Mouse (Mus musculus) inflammation-experienced regulatory T-cells, adult 6 months (primary cell): ENCODE measurements around the gene Ccdc71. TPM values are rescaled to one million over a fixed set of nuclear protein-coding genes. Genes with fewer than 3 reads are reported as not detected.
A peak's percentile ranks its signal among the peaks of the same experiment; 100 is the strongest.

Experiments
- ATAC-seq: one replicate; pipeline ENCODE4 v1.8.0; 2017
- polyA plus RNA-seq, 3 experiments: library from polyadenylated mRNA; unstranded; fragments of 100-300 nt; shearing (Covaris generic); gene quantifications; one replicate each; pipeline ENCODE4 v1.2.1; 2017

Ccdc71 gene
- polyA plus RNA-seq, 3 experiments from 2014 or later = 22.9 to 28.1 (median 27.5) TPM

DNA sequence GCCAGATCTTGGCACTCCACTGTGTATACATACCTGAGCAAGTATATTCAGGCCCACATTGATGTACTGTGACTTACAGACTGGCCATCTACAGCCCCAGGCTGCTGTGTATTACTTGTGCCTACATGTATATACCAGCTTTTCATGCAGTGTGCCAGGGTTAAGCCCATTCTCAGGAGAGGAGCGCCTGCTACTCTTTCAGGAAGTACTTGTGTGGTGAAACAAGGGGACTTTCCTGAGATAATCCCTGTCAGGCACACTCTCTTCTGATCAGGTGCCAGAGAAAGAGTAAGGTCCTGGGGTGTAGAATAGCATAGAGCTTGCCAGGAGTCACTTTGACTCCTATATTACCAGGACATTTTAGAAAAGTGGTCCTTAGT is 398 bp upstream of the Ccdc71 start:
- peak; percentile 54 for ATAC-seq

DNA sequence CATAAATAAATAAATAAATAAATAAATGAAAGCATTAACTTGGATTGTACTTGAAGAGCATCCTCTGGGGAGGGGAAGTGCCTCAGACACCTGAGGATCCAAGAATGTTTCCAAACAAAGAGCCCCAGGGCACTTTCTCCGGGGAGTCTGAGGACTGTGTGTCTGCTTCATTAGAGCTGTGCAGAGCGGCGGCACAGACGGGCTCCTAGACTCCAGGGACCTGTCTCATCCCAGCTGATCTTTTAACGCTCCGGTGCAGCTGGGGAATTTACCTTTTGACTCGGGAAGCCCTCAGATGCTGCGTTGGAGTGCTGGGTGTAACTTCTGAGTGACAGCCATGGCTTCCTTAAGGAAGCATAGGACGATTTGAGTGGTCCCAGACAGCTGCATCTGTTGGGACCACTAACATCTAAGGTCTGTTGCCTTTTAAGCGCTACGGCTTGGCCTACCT is 879 bp downstream of the Ccdc71 start, which contains the start of gene Klhdc8b:
Gene Klhdc8b (minus strand): TSS at position 401 of the 451 bp plus-strand sequence.
- no peak for ATAC-seq

DNA sequence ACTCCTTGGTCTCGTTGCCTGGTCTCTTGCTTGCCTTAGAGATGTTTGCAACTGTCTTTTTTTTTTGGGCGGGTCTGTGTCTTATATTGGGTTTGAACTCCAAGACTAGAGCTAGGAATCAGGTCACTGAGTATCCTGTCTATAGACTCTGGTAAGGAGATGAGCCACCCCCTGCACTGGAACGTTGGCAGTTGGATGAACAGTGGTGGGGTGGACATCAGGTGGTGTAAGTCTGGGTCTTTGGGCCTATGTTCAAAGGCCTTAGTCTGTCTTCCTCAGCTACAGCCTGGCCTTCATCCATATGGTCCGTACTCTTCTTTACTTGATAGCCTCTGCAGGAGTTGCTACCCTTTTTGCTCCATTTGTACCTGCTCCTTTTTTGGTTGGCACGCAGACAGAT is 1.3 kb downstream of the Ccdc71 start:
- ATAC-seq = no peak

DNA sequence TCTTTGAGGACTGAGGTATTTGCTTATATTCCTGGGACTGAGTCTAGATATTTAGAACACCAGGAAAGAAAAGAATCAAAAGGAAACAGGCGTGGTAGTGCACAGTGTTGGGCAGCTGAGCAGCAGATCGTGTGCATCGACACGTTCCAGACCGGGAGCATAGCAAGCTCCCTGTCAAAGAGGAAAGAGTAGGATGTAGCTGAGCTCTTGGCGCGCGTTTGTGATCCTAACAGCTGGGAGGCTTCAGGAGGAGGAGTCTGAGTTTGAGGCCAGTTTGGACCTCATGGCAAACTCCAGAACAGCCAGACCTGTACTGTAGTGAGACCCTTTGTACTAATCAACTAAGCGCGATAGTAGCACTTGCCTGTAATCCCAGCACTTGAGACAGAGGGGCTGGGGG is 1.9 kb downstream of the Ccdc71 start:
- no peak for ATAC-seq

DNA sequence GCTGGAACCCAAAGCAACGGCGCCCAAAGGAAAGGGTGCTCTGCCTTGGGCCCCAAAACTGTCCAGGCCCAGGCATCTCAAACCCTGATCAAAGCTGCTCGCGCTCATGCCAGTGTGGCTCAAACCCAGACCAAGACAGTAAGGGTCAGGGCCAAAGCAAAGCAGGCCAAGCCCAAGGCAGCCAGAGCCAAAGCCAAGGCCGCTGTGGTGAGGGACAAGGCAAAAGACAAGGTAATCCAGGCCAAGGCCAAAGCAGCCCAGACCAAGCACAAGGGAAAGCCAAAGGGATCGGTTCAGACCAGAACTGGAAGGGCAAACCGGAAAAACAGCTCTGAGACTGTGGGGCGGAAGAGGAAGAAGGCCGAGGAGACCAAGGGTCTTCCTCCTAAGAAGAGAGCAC is 3.4 kb downstream of the Ccdc71 start:
- ATAC-seq = no peak

DNA sequence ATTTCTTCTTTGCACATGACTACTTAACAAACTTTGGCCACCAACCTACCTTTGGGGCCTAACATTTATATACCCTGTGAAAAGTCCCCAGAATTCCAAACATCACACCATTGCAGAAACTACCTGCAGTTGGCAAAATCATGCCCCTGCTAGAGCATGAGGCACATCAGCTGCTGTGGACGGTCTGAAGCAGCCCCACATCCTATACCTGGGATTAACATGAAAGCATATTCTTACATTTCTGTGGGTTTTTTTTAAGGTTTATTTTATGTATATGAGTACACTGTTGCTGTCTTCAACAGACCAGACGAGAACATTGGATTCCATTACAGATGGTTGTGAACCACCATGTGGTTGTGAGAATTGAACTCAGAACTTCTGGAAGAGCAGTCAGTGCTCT is 5.9 kb downstream of the Ccdc71 start:
- ATAC-seq = no peak

DNA sequence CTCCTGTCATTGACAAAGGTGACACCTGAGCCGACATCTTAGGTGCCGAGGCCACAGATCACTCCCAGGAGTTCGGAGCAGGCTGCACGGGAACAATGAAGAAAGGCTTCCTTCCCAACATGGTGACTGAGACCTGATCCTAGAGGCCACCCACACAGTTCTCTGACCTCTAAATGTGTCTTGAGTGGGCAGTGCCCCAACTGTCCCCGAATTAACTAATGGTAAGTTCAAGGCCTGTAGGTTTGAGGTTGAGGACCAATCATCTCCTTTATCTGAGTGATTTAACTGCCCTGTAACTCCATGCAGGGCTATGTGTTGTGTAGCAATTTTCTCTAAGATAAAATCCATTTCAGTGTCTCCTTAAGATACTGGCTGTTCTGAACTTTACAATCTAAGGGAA is 9.1 kb downstream of the Ccdc71 start:
- no peak for ATAC-seq

DNA sequence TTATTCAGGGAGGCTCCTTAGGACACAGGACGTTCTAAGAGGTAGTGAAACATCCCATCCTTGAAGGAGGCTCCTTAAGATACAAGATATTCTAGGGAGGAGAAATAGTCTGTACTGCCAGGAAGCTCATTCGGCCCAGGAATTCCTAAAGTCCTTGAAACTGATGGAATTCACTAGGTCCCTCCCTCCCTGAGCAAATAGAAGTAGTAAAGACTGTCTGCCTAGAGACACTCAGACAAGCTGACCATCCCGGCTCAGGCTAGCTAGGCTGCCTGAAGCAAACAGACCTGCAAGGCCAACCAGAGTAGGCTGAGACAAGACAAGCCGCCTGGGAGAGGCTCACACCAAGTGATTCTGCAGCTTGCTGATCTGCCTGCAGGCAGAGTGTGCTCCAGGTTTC is 9.5 kb downstream of the Ccdc71 start:
- ATAC-seq = no peak

DNA sequence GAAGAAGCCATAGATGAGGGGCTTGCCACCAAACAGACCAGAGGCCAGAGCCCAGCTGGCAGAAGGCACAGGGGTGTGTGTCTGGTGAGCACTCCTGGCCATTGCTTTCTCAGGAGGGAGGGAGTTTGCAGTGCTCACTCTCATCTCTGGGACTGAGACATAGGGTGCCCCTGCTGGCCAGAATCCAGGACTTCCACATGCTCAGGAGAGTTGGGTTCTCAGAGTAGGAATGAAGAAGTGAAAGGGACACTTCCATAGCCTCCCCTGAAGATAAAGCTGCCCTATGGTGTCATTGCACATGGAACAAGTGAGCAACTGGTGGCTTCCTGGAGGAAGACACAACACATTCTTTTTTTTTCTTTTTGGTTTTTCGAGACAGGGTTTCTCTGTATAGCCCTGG is 14.2 kb downstream of the Ccdc71 start:
- no peak for ATAC-seq

DNA sequence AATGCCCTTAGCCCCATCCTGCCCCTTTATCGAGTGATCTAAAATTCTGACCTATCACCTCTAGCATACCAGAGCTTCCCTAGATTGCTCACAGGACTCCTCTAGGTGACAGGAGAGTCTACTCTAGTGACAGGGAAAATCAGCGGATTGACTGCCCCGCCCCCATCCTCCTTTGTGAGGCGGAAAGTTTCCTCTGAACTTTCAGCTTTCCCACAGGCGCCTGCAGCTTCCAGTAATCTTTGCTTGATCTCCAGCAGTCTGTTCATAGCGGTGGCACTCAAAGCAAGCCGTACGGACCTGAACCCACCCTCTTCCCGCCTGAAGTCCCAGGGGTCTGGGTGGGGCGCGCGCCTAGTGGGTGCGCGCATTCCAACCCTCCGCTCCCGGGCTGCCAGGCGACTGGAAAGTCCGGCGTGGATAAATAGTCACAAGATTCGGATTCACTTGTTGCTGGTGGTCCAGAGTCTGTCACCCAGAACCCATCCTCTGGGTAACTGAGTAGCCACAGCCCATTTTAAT is 18.4 kb downstream of the Ccdc71 start:
- no peak for ATAC-seq

DNA sequence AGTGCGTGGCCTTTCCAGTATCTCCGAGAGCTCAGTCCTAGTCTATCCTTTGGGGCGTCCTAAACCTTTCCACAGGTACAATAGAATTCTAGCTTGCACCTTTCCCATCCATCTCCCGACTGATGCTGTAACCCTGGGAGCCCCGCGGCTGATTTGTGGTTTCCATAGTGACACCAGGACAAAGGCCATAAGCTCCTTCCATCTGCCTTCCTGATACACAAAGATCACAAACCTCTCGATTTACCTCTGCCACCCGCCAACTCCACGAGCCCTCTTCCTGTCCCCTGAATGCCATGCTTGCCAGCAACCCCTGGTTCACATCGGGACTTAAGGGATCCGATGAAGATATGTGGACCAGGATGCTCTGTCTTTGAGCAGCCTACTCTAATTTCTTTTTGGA is 18.9 kb downstream of the Ccdc71 start:
- no peak for ATAC-seq

DNA sequence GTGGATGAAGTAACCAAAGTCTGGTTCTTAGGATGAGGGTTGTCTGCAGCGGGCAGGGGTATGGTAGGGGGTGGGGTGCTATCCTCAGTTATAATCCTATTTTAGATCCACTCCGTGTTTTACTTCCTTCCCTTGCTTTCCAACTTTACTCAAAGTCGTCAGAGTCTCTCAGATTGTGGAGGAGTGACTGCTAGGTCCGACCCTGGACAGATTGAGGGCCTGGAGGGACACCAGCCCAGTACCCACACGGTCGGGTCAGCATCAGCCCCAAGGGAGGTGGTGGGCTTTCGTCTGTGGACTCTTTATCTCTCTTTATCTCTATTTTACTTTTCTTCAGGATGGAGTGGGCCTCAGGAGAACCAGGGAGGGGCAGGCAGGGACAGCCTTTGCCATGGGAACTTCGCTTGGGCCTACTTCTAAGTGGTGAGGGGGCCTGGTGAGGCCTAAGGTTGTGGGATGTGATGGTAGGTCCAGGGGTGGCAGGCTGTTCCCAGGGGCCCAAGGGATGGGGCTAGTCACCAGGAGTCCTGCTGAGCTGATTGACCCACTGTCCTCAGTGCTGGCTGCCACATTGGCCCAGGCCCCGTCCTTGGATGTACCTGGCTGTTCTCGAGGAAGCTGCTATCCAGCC is 19.5 kb downstream of the Ccdc71 start, which contains the start of gene Lamb2:
Gene Lamb2 (plus strand): TSS at position 16 of the 631 bp plus-strand sequence.
- ATAC-seq = no peak

DNA sequence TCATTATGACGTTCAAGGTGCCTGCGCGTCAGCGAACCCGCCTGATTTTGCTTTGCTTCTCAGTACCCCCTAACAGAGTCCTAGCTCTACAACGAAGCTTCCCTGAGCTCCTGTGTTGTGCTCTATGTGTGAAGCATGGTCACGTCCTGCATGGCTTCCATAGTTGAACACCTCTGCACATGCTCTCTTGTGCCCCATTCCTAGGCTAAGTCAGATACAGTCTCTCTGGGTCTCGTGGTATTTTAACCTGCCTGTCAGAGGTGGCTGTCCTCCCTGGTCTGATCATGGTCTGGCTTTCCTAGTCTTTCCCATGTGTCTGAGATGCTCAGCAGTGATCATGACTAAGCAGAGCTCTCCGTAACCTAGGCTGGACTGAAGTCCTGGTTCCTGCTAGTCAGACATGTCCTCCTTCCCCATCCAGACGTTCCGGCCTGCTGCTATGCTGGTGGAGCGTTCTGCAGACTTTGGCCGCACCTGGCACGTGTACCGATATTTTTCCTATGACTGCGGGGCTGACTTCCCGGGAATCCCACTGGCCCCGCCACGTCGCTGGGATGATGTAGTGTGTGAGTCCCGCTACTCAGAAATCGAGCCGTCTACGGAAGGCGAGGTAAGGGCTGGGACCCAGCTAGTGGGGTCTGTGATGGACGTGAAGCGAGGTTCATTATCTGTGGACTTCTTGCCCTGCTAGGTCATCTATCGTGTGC is 20.6 kb downstream of the Ccdc71 start:
- ATAC-seq = no peak

DNA sequence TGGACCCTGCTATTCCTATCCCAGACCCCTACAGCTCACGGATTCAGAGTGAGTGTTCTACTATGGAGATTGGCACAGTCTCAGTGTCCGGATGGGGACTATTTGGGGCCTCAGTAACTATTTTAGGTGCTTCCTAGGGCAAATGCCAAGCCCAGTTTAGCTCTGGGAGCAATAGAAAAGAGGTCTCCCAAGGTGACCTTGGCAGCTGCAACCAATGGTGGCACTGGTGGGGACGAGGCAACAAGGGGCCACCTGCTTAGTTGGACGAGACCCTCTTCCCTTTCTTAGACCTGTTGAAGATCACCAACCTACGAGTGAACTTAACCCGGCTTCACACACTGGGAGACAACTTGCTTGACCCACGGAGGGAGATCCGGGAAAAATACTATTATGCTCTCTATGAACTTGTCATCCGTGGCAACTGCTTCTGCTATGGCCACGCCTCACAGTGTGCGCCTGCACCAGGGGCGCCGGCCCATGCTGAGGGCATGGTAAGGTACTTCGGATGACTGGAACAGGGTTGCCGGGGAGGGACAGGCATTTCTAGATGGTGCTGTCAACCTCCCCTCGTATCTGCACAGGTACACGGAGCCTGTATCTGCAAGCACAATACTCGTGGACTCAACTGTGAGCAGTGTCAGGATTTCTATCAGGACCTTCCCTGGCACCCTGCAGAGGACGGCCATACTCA is 21.3 kb downstream of the Ccdc71 start:
- ATAC-seq = no peak

DNA sequence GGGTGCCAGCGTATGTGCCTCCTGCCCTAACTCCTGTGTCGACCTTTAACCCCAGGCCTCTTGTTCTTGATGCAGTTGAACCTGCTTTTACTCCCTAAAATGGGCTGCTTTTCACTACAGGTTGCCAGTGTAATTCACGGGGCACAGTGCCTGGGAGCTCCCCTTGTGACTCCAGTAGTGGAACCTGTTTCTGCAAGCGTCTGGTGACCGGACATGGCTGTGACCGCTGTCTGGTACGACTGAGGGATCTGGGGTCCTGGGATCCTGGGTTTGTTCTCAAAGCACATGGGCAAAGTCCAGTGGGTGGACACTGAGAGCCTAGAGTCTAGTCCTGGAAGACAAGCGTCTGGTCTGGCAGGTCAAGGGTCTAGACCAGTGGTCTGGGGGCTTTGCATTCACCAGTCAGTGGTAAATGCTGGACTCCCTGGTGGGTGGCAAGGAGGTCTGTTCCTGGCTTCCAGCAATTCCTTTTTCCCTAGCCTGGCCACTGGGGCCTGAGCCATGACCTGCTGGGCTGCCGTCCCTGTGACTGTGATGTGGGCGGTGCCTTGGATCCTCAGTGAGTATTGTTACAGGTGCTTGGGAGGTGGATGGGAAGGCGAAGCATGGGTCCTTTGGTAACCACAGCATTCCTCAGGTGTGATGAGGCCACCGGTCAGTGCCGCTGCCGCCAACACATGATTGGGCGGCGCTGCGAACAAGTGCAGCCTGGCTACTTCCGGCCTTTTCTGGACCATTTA is 22.9 kb downstream of the Ccdc71 start:
- no peak for ATAC-seq

DNA sequence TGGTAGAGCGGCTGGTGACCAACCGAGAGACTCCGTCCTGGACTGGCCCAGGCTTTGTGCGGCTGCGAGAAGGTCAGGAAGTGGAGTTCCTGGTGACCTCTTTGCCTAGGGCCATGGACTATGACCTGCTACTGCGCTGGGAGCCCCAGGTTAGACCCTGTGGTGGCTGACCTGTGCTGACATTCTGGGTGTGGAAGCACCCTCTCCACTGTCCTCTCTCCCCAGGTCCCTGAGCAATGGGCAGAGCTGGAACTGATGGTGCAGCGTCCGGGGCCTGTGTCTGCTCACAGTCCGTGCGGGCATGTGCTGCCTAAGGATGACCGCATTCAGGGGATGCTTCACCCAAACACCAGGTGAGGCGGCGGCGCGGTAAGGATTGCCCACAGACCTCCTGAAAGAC is 23.7 kb downstream of the Ccdc71 start:
- no peak for ATAC-seq

DNA sequence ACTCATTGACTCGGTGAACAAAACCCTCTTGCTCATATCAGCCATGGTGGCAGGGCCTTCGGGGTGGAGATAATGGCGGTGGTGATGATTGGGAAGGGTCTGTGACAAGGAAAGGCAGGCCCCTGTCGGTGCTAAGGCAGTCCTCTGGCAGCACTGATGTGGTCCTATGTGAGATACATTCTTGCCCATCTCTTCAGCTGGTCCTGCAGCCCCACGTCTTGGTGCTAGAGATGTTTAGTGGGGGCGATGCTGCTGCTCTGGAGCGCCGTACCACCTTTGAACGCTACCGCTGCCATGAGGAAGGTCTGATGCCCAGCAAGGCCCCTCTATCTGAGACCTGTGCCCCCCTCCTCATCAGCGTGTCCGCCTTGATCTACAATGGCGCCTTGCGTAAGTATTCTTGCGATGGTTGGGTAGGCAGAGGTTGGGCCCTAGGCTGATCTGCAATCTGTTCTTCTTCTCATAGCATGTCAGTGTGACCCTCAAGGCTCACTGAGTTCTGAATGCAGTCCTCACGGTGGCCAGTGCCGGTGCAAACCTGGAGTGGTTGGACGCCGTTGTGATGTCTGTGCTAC is 25.1 kb downstream of the Ccdc71 start:
- no peak for ATAC-seq

DNA sequence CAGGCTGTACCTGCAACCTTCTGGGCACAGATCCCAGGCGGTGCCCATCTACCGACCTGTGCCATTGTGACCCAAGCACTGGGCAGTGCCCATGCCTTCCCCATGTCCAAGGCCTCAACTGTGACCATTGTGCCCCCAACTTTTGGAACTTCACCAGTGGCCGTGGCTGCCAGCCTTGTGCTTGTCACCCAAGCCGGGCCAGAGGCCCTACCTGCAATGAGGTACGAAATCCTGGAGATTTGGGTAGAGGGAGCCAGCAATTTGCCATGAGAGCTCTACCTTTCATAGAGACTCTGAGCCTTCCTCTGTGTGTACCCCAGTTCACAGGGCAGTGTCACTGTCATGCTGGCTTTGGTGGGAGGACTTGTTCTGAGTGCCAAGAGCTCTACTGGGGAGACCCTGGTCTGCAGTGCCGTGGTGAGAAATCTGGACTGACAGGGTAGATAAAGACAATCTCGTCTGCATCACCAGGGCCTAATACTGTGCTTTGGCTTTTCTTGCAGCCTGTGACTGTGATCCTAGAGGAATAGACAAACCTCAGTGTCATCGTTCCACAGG is 26.7 kb downstream of the Ccdc71 start:
- no peak for ATAC-seq

DNA sequence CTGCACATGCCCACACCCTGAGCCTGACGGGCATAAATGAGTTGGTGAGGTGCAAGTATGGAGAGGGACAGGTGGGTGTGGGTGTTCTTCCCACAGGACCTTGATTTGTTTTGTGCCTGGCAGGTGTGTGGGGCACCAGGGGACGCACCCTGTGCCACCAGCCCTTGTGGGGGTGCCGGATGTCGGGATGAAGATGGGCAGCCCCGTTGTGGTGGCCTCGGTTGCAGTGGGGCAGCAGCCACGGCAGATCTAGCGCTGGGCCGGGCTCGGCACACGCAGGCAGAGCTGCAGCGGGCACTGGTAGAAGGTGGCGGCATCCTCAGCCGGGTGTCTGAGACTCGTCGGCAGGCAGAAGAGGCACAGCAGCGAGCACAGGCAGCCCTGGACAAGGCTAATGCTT is 28.1 kb downstream of the Ccdc71 start:
- ATAC-seq = no peak

DNA sequence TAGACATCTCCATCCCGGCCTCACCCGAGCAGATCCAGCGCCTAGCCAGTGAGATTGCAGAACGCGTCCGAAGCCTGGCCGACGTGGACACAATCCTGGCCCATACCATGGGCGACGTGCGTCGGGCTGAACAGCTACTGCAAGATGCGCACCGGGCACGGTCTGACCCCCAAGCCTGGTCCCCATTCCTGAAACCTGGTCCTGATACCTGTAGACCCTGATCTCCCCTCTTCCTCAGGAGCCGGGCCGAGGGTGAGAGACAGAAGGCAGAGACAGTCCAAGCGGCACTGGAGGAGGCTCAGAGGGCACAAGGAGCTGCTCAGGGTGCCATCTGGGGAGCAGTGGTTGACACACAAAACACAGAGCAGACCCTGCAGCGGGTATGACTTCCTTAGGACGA is 28.9 kb downstream of the Ccdc71 start:
- no peak for ATAC-seq

DNA sequence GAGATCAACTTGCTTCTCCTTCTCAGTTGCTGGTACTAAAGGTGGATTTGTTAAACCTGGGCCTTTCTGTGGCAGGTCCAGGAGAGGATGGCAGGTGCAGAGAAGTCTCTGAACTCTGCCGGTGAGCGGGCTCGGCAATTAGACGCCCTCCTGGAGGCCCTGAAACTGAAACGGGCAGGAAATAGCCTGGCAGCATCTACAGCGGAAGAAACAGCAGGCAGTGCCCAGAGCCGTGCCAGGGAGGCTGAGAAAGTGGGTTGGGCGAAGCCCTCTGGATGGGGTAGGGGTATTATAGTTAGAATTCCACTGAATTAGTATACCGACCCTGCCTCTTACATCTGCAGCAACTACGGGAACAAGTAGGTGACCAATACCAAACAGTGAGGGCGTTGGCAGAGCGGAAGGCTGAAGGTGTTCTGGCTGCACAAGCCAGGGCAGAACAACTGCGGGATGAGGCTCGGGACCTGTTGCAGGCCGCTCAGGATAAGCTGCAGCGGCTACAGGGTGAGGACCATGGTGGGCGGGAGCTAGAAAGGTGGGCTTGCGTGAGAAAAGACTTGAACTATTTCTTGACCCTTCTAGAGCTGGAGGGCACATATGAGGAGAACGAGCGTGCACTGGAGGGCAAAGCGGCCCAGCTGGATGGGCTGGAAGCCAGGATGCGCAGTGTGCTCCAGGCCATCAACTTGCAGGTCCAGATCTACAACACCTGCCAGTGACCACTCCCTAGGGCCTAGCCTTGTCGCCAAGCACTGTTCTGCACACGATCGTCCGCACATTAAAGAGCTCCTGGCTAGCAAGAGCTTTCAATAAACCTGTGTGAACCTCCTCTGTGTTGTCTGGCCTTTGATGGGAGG is 29.6 kb downstream of the Ccdc71 start:
- no peak for ATAC-seq
